Mouse (Mus musculus): ENCODE measurements around the gene Tlr9.
A peak's percentile ranks its signal among the peaks of the same experiment; 100 is the strongest.

Gene Tlr9

DNA sequence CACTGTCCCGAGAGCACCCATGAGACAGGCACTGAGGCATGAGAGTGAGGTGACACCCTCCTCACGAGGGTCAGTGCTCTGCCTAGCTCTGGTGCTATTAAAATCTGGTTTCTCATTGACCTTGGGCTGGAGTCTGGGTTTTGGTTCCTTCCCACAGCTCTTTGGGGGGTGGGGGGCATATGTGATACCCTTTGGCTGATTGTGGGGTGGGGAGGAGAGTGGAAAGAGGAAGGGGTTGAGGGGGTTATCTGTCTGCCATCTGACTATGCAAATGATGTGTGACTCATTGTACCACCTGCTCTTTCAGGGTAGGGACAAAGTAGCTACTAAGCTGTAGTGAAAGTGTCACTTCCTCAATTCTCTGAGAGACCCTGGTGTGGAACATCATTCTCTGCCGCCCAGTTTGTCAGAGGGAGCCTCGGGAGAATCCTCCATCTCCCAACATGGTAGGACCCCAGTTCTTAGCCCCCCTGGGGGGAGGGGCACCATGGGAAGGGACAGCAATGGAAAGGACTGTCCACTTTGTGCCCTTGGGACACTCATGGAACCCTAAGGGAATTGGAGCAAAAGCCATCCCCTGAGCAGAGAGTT, at the start of gene Tlr9:
Gene Tlr9, plus strand, starts transcription at position 338 of the 591 bp plus-strand sequence.
- no peak for DNase-seq (ENCODE audit: low spot score)

DNA sequence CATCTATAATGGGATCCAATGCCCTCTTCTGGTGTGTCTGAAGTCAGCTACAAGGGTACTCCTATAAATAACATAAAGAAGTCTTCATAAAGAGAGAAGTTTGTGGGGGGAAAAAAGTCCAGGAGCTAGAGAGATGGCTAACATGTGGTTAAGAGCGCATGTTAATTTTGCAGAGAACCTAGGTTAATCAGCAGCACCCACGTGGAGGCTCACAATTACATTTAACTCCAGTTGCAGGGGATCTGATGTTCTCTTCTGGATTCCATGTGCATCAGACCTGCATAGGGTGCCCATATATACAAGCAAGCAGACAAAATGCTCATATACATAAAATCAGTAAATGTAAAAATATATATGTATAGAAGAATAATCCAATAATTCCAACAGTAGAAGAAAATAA, 49.0 kb upstream of the Tlr9 start:
- DNase-seq (ENCODE audit: low spot score), result no peak

DNA sequence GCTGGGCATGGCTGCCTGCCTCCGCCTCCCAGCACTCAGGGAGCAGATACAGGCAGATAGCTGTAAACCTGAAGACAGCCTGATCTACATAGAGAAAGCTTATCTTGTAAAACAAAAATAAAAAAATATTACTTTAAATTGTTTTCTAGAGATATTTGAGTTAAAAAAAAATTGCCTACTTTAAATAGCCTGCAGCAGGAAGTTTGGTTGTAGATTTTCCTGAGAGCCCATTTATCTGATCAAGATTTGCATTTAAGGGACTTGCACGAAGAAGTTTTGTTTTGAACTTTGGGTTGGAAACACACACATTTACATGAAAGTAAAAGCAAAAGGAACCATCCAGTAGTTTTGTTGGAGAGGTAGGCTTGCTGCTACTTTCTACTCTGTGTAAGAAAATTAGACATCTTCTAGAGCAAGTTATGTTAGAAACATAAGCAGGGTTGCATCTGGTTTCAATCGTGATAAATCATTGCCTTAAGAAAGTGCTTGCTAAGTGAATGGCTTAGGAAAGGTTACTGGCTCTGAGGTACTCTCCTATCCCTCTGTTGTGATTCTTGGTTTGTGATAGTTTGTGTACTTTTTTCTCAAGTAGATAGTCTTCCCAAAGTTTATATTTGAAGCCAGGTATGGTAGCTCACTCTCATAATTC, 46.7 kb upstream of the Tlr9 start:
- no peak for DNase-seq (ENCODE audit: low spot score)

DNA sequence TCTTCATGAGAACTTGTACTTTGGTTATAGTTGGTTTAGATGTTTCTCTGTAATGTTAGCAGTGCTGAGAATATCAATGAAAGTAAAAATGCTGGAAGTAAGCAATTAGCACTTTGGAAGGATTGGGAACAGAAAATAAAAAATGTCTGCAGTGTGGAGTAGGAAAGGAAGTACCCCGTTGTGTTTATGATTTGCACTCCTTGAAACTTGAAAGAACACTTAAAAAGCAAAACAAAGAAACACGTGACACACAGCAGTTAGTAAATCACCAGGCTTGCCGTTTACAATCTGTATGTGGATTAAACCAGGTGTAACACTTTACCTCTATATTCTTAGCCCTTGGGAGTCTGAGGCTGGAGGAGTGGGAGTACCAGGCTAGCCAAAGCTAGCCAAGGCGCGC, 45.6 kb upstream of the Tlr9 start:
- DNase-seq (ENCODE audit: low spot score), result no peak

DNA sequence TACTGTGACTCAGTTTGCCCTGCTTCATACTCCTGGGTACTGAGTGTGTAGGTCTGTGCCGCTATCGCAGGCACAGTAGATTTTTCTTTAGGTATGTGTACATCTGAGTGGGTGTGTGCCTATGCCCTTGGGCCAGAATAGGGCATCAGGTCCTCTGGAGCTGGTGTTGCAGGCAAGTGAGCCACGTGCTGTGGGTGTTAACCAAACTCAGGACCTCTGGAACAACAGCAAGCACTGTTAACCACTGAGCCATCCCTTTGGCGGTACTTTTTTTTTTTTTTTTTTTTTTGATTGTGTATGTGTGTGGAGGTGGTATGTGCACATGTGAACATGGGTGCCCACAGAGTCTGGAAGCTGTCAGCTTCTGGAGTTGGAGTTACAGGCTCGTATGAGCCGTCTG, 44.6 kb upstream of the Tlr9 start:
- no peak for DNase-seq (ENCODE audit: low spot score)

DNA sequence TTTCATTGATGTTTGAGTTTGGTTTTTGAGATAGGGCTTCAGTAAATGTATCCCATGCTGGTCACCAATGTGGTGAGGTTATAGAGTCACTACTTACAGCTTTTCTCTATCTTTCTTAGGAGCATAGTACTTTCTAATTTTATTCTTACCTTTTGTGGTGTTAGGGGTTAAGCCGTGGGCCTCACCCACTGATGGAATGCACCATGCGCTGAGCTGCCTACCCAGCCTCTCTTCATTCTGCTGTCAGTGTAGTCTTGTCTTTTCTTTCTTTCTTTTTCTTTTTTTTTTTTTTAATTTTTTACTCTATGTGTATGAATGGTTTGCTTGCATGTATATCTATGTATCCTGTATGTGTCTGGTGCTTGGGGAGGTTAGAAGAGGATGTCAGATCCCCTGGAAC, 42.9 kb upstream of the Tlr9 start:
- DNase-seq (ENCODE audit: low spot score), result no peak

DNA sequence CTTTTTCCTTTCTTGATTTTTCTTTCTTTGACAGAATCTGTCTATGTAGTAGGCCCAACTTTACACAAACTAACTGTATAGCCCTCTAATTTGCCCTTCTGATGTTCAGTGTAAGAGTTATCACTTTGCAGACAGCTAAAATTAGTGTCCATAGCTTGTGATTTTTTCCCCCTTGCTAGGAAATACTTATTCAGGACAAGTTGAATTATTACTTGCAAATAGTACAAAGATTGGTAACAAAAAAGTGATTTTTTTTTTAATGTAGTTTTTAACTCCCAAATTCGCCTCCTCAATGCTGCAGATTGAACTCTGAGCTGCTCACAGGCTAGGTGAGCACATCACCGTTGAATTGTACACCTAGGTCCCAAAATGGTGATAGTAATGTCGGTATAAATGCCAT, 42.4 kb upstream of the Tlr9 start:
- DNase-seq (ENCODE audit: low spot score), result no peak

DNA sequence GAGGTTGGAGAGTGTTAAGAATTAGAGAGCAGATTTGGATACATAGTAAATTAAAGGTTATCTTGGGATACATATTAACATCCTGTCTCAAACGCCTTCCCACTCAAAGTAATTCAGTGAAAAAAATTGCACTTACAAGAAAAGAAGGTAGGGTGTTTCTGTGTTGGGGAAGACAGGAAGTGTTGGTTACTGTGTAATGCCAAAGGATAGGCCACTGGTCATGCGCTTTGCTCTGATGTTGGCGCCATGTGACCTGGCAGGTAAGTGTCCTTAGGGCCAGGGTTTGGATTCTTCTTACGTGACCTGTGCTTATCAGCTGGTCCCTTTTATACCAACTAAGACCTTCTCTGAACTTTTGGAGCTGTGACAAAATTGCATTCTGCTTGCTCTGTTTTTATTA, 40.3 kb upstream of the Tlr9 start:
- DNase-seq (ENCODE audit: low spot score), result no peak

DNA sequence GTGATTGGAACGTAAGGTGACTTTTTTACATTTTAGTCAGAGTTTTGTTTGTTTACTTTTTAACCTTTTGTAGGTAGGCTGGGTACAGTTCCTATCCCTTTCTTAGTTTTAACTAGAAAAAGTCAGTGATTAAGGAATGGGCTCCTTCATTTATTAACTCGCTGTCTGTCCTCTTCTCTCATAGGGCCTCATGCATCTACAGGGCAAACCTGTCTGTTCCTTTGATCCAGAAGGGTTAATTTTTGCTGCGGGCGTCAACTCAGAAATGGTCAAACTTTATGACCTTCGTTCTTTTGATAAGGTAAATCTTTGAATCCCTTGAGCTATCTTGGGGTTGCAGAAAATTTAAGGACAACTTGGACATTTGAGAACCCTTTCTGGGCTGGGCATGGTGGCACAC, 38.4 kb upstream of the Tlr9 start:
- no peak for DNase-seq (ENCODE audit: low spot score)

DNA sequence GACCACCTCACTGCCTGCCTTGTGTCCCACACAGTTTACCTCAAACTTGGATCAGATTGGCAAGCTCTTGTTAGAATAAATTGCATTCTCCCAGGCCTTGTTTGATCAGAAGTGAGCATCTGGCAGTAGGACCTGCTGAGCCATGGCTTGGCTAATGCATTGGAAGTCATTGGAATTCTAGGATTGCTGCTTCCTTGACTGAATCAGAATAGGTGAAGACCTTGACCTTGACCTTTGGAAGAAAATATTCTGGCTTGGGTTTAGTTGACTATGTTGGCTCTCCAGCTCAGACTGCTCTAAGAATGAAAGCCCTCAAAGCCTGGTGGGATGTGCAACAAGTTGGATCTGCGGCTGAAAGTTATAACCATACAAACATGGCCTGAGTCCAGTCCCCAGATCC, 31.0 kb upstream of the Tlr9 start:
- DNase-seq (ENCODE audit: low spot score), result no peak

DNA sequence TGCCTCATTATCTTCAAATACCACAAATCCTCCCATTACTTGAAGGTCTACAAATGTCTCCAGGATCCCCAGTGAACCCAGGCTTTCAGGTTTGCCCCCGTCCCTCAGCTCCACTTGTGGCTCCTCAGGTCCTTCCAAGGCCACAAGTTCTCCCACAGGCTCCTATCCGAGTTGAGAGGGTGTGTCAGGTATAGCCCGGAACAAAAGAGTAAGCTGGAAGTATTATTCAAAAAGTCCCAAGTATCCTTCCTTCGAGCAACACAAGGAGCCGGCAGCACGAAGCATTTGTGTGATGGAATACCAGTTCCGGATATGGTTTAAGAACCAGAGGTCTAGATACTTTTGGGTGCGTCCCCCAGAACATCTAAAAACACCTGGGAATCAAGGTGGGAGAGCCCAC, 30.4 kb upstream of the Tlr9 start:
- DNase-seq (ENCODE audit: low spot score), result no peak

DNA sequence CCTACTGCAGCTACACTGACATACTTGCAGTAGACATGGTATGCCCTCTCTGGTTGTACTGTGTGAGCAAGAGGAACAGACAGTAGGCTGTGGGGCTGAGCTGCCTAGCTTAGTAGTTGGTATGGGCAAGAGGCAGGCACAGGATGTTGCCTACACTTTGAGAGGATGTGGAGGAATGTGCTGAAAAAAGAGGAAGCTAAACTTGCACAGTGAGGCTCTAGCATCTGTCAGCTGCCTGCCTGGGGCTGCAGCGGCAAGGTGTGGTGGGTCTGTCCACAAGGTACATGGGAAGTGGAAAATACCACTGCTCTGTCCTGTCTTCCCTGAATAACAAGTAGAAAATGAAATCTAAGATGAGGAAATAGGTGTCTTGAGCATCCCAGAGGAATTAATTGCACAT, 29.4 kb upstream of the Tlr9 start:
- DNase-seq (ENCODE audit: low spot score), result no peak

DNA sequence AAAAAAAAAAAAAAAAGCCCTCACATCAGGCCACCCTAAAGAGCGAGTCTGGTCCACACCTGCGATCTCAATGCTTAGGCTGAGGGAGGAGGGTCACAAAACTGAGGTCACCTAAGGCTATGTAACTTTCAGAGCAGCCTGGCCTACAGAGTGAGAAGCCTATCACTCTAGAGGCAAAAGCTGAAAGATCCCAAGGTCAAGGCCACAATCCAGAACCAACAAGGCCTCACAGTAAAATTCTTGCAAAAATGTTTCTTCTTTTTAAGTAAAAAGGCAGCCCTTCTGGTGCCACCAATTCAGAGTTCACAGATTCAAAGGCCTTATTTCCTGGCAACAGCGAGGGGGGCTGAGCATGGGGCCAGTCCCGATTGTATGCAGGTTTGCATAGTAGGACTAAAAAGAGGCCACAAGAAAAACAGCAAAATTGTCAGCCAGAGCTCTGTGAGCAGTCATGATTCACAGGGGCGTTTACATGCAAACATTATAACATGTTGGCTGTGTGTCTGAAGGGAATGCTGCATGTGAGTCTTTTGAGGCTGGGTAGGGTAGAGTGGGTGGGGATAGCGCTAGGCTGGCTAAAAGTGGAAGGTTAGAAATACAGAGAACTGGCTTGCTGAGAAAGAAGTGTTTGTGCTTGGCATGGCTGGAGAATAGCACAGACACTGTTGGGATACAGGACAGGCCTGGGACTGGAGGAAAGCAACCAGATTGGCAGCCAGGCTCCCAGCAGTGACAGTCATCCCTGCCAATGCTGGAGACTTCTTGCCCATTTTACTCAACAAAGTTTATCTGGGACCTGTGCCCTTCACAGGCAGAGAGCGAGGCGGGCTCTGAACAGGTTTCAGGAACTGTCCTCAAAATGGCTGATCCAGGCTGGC, 28.2 kb upstream of the Tlr9 start:
- DNase-seq (ENCODE audit: low spot score), result no peak

DNA sequence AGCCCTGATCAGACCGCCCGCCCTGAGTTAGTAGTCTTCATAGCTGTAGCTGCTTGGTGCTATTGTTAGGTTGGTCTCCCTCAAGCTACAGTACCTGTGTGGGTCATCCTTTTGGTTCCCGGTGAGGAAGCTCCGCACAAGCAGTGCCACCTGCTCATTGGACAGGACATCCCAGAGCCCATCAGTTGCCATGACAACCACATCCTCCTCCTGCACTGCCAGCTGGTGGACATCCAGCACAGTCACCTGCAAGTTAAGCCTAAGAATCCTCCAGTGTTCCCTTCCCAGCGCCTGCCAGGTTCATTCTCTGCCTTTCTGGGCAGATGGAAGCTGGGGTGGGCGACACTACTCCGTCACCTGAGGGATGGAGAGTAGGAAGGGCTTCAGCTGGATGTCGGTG, 26.7 kb upstream of the Tlr9 start:
- no peak for DNase-seq (ENCODE audit: low spot score)

DNA sequence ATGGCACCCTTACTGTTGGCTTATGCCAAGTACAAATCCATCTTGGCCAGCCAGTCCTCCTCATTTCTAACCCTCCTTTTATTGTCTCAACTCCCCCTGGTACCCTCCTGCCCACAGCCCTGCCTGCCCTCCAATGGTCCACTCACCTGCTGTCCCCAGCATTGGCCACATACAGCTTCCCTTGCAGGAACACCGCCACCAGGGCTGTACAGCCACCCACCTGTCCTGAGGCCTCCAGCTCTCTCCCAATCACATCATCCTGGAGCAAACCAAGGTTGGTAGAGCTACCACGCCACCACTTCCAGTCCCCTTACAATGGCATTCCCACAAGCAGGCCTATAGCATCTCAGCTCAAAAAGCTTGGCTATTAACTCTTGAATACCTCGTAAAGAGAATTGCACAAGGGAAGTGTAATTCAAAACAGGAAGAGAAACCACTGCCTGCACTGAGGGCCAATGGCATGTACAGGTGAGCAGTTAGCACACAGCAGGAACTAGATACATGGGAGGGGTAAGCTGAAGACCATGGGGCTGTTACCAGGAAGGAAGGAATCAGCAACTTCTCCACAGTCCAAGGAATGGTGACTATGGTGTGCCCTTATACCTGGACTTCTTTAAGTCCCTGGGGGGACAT, 25.2 kb upstream of the Tlr9 start:
- no peak for DNase-seq (ENCODE audit: low spot score)

DNA sequence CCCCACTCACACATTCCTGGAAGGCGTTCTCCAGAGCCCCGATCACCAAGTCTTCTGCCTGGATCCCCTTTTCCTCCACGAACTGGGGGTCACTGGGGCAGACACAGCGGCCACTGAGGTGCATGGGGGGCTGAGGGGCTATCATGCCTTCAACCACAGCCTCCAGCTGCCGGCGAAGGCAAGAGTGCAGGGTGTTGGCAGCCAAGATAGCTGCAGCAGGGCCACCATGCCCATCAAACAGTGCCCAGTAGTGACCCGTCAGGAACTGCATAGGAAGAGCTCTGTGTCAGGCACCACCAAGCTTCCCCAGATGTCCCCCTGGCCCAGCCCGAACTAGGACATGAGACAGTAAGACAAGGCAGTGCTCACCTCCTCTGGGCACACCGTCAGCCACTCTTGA, 24.7 kb upstream of the Tlr9 start:
- no peak for DNase-seq (ENCODE audit: low spot score)

DNA sequence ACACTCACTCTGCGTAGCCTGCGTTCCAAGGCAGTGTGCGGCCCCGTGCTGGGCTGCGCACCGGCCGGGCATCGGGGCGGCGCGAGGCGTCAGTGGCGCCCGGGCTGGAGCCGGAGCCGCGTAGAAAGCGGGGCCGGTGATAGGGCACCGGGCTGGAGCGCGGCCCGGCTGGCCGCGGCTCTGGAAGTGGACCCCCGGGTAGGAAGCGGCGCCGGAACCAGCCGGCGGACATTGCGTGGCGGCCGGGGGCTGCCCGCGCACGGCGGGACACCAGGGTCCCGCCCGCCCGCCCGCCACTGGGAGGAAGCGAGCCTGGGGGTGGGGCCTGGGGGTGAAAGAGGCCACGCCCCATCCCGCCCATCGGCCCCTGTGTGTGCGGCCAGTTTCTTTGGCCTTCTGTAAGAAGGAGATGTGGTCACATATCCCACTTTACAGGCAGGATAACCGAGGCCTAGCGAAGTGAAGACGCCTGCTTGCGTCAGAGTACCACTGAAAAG, 23.4 kb upstream of the Tlr9 start:
- peak; percentile 44 for DNase-seq (ENCODE audit: low spot score)

DNA sequence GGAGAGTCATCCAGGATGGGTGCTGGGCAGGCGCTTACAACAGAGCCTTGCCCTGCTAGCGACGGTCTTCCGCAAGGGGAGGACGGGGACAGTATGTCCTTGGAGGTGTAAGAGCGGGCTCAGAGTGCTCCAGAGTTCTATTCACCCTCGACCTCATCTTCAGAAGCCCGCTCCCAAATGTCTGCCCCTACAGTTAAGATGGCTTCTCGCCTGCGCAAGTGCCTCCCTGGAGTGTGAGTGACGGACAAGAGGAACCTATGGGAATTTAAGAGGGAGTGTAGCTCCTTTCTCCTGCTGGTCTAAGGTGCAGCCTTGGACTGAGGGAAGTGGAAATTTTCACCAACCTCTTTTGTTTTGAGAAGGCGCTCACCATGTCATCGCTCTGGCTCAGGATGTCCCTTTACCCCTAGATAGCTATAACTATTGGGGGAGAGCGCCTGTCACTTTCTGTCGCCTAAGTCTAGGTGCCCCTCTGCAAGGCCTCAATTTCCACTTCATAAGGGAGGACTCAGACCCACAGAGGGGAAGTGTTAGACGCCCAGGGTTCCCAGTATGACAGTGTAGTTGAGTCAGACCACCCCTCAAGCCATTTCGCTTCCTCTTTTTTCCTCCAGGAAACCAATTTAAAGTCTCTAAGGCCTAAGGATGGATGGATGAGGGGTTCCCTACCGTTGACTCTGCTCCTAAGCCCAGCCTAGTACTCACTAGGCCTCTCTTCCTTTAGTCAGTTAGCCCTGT, 22.7 kb upstream of the Tlr9 start, which contains the start of gene Ppm1m:
Gene Ppm1m, minus strand, starts transcription at position 212 of the 738 bp plus-strand sequence.
- DNase-seq (ENCODE audit: low spot score), result no peak

DNA sequence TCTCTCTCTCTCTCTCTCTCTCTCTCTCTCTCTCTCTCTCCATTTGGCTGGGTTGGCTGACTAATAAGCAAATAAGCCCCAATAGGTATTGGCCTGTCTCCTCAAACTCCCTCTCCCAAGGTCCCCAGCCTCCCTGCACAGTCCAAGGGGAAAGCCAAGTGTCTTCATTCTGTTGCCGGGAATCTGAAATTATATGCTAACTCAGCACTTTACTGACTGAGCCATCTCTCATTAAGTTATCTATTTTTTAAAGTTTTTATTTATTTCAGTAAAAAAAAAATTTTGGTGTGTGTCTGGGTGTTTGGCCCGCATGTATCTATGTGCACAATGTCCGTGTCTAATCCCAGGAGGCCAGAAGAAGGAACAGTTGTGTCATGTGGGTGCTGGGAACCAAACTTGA, 20.5 kb upstream of the Tlr9 start:
- no peak for DNase-seq (ENCODE audit: low spot score)

DNA sequence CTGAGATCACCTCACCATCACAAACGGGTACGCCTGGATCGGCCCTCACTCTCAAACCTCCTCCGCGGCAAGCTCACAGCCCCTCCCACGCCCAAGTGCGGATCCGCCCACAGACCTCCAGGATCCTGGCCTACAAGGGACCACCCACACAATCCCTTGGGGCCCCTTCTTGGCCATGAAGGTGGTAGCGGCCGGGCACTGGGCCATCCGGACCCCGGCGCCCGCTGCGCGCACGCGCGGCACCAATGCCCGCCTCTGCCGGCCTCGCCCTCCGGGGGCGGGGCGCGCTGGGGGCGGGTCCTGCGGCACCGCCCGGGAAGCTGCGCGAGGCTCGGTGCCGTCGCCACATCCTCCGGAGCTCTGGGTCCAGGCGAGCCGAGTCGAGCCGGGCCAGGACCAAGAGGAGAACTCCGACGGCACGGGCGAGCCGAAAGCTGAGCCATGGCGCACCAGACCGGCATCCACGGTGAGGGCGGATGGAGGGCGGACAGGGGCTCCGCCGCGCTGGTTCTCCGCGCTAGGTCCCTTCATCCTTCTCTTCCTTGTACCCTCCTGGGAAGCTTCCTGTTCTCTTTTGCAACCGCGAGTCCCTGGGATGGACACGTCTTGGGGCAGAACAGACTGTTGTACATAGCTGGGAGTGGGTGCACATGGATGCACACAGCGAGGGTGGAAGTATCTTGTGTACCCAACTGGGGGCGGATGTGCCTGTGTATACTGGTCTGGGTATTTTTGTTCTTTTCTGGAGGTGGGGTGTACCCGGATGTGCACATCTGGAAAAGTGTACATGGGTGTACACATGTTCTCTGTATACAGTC, 19.4 kb upstream of the Tlr9 start, which contains the start of gene Twf2:
Gene Twf2, plus strand, starts transcription at position 290 of the 818 bp plus-strand sequence.
- peak; percentile 76 for DNase-seq (ENCODE audit: low spot score)

Measured in c-Kit-positive CD71-positive TER-119-positive erythroid progenitor cells, embryonic 14.5 days (primary cell).